Mouse (Mus musculus): Measurements from ENCODE around the gene Gm21149. TPM values are rescaled to one million over a fixed set of nuclear protein-coding genes. Genes with fewer than 3 reads are reported as not detected.
"Not testable (repeated sequence)": the region's sequence is repeated elsewhere in the genome, so short reads cannot be mapped to it uniquely, and the experiment has no call there.

Gene Gm21149
- total RNA-seq (2021) = not detected
- long read RNA-seq, experiment 1 = 0 reads
- long read RNA-seq, experiment 2 = 0 reads

DNA sequence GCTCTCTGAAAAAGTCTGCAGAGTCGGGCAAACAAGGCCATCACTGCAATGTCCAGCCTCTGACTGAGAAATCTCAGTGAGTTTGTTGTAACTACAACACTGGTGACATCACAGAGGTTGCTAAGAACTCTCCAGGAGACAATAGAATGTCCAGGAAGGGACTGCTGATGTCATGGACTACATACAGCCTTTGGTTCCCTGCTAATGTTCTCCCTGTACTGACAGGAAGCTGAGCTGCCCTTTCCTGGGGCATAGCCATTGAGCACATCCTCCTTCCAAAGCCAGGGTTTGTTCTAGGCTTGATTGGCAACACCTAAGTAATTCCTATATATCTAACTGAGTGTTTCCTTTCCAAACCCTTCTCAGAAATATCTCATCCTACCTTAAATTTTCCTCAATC is at the start of gene Gm21149:
Gm21149 (minus strand) TSS at position 101 of the 400 bp plus-strand sequence.
- DNase-seq (ENCODE audit: low spot score in 2 of 2) = not testable (repeated sequence)

DNA sequence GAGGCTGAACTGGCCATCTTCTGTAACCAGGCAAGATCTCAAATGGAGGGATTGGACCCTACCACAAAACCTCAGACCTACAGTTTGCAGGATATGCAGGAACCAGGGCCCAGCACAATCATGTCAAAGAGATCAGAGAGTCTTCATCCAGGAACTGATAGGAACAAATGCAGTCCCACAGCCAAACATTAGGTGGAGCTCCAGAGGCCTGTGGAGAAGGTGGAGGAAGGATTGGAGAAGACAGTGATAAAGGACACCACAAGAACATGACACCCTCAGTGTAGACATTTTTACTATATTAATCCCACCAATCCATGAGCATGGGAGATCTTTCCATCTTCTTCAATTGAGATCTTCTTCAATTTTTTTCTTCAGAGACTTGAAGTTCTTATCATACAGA is 46.1 kb upstream of the Gm21149 start:
- DNase-seq (ENCODE audit: low spot score in 2 of 2) = peak; percentile 19 to 44

- DNase-seq (ENCODE audit: low spot score in 2 of 2) = not testable (repeated sequence)
Measured at GRCm38 (mm10) chr5:15522028-15522427, 45.7 kb upstream of the Gm21149 start.

- peak in 1 of 2 experiments; percentile 27 for DNase-seq (ENCODE audit: low spot score in 2 of 2)
Measured at GRCm38 (mm10) chr5:15520418-15520817, 44.1 kb upstream of the Gm21149 start.

GRCm38 (mm10) chr5:15517150-15517549 is 40.8 kb upstream of the Gm21149 start:
- DNase-seq (ENCODE audit: low spot score in 2 of 2) = not testable (repeated sequence)

DNA sequence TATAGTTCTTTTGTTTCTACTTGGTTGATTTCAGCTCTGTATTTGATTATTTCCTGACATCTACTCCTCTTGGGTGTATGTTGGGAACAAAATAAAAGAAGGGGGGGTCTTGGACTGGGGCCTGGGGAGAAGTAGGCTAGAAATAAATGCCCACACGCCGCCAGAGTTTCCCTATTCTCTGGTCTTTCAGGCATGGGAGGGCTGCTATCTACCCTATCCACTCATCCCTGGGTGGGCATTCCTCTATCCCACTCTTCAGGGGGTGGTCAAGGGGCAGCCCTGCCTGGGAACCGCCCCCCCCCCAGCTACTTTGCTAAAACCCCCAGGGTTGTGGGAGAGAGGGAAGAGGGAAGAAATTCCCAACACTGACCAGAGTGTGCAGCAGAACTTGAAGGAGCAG is 35.9 kb upstream of the Gm21149 start:
- DNase-seq (ENCODE audit: low spot score in 2 of 2) = not testable (repeated sequence)

DNA sequence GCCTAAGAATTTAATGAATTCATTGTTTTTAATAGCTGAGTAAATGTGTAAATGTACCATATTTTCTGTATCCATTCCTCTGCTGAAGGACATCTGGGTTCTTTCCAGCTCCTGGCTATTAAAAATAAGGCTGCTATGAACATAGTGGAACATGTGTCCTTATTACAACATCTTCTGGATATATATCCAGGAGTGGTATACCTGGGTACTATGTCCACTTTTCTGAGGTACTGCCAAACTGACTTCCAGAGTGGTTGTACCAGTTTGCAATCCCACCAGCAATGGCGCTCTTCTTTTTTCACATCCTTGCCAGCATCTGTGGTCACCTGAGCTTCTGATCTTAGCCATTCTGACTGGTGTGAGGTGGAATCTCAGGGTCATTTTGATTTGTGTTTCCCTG is 33.6 kb upstream of the Gm21149 start:
- DNase-seq (ENCODE audit: low spot score in 2 of 2) = not testable (repeated sequence)

GRCm38 (mm10) chr5:15508460-15509451 is 32.4 kb upstream of the Gm21149 start:
- DNase-seq (ENCODE audit: low spot score in 2 of 2) = peak in 1 of 2 experiments; percentile 3

GRCm38 (mm10) chr5:15507757-15508459 is 31.6 kb upstream of the Gm21149 start:
- not testable (repeated sequence) for DNase-seq (ENCODE audit: low spot score in 2 of 2)

DNA sequence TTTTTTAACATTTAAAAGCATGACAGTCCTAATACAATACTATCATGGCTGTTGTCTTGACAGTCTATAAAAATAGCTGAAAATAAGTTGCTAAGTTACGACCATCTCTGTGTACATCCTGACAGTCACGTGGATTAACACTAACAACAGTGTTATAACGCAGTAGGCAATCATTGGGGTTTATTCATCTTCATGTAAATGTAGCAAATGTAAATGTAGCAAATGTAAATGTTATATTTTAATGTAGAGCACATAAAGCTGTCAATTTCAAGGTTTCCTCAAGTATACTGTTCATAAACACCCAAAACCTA is 30.9 kb upstream of the Gm21149 start:
- DNase-seq (ENCODE audit: low spot score in 2 of 2) = no peak

GRCm38 (mm10) chr5:15506575-15507308 is 30.4 kb upstream of the Gm21149 start:
- peak; percentile 36 to 53 for DNase-seq (ENCODE audit: low spot score in 2 of 2)

GRCm38 (mm10) chr5:15498774-15499400 is 22.6 kb upstream of the Gm21149 start:
- DNase-seq (ENCODE audit: low spot score in 2 of 2) = peak; percentile 30 to 58

DNA sequence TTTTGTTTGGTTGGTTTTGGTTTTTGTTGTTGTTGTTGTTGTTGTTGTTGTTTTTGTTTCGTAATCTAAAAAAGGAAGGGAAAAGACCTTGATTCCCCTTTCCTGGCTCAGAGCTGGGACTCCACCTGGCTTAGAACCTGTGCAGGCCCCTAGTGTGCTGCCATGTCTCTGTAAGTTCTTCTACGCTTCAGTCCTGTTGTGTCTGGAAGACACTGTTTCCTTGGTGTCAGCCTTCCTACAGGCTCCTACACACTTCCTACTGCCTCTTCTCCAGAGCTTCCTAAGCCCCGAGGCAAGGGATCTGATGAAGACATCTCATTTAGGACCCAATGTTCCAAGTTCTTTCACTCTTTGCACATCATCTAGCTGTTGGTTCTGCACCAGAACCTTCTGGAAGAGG is 22.0 kb upstream of the Gm21149 start:
- not testable (repeated sequence) for DNase-seq (ENCODE audit: low spot score in 2 of 2)

DNA sequence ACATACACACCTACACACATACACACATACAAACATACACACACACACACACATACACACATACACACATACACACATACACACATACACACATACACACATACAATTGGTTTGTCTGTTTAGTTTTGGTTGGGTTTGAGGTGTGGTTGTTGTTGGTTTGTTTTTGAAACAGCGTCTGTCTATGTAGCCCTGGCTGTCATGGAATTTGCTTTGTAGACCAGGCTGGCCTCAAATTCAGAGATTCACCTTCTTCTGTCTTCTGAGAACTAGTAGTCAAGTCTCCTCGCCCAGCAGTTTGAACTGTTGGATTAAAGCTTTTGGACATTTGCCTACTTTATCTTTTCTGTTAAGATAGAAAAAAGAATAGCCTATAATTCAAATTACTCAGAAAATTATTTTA is 14.6 kb upstream of the Gm21149 start:
- not testable (repeated sequence) for DNase-seq (ENCODE audit: low spot score in 2 of 2)

- DNase-seq (ENCODE audit: low spot score in 2 of 2) = no peak
Measured at GRCm38 (mm10) chr5:15488743-15489142, 12.4 kb upstream of the Gm21149 start.

- DNase-seq (ENCODE audit: low spot score in 2 of 2) = not testable (repeated sequence)
Measured at GRCm38 (mm10) chr5:15484616-15485015, 8.3 kb upstream of the Gm21149 start.

DNA sequence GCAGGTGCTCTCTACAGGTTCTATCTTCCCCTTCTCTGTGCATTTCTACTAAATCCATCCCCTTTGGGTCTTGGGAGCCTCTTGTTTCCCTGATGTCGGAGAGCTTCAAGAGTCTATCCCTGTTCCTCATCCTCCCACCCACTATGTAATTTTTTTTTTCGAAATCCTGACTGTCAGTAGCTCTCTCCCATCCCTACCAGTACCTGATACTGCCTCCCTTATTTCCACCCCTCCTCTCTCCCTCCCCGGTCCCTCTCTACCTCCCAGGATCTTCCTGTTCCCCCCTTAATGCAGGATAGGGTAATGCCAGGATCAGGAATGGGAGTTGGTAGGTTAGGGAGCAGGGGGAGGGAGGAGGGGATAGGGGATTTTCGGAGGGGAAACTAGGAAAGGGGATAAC is 7.3 kb upstream of the Gm21149 start:
- DNase-seq (ENCODE audit: low spot score in 2 of 2) = not testable (repeated sequence)

DNA sequence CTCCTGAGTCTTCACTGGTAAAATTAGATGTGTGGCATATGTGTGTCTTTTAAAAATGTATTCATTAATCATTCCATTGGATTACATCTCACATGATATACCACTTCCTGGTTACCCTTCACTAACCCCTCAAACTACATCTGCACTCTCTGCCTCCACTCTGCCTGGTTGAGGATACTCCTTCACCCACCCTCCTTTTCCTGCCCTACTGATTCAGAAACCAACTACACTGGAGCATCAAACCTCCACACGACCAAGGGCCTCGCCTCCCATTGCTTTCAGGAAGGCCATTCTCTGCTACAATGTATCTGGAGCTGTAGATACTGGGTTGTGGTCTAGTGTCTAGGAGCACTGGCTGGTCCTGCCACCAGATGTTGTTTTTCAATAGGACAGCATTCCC is 6.5 kb upstream of the Gm21149 start:
- peak in 1 of 2 experiments; percentile 6 for DNase-seq (ENCODE audit: low spot score in 2 of 2)

DNA sequence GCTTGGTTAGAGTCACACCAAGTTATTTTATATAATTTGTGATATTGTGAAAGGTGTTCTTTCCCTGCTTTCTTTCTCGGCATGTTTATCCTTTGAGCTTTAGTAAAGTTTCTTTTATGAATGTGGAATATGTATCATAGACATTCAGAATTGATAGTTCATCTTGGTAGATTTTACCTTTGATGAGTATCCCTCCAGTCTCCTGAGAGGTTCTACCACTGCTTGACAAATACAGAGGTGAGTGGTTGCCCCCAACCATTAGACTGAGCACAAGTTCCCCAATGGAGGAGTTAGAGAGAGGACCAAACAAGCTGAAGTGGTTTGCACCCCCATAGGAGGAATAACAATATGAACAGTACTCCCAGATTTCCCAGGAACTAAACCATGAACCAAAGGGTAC is 6.2 kb downstream of the Gm21149 start:
- not testable (repeated sequence) for DNase-seq (ENCODE audit: low spot score in 2 of 2)

GRCm38 (mm10) chr5:15467768-15468167 is 8.6 kb downstream of the Gm21149 start:
- DNase-seq (ENCODE audit: low spot score in 2 of 2) = not testable (repeated sequence)

GRCm38 (mm10) chr5:15466218-15466617 is 10.1 kb downstream of the Gm21149 start:
- DNase-seq (ENCODE audit: low spot score in 2 of 2) = not testable (repeated sequence)

Measured in left cerebral cortex, adult 18-20 months (tissue).